Mouse (Mus musculus) hindbrain, postnatal 0 days (tissue): ENCODE results near the gene BC005624. TPM values are rescaled to one million over a fixed set of nuclear protein-coding genes. Genes with fewer than 3 reads are reported as not detected.
"Not testable (repeated sequence)": the region's sequence is repeated elsewhere in the genome, so short reads cannot be mapped to it uniquely, and the experiment has no call there.

Source experiments
- ATAC-seq: fragments of 200-750 bp; cut with Nextera tagmentation; 2 replicates; pipeline ENCODE4 v1.8.0; 2017; ENCODE audit warnings: mild to moderate bottlenecking, moderate TSS enrichment, moderate library complexity
- DNase-seq: peaks from one replicate; pipeline ENCODE4 v3.0.0-alpha.2; 2015; ENCODE audit warnings: low spot score
- H3K27ac ChIP-seq: fragments of 300-500 bp; sonication (generic); 2 replicates; pipeline ENCODE4 v1.5.1; 2014; ENCODE audit warnings: mild to moderate bottlenecking
- H3K27me3 ChIP-seq: fragments of 300-500 bp; sonication (generic); 2 replicates; pipeline ENCODE4 v1.6.1; 2014; ENCODE audit warnings: low read length, mixed read lengths; ENCODE audit not compliant: insufficient read depth
- H3K36me3 ChIP-seq: fragments of 300-500 bp; sonication (generic); 2 replicates; pipeline ENCODE4 v1.6.1; 2014; ENCODE audit warnings: low read length, mixed read lengths; ENCODE audit not compliant: insufficient read depth
- H3K4me1 ChIP-seq: fragments of 300-500 bp; sonication (generic); 2 replicates; pipeline ENCODE4 v1.6.1; 2014; ENCODE audit warnings: antibody characterized with exemption, low read length, mixed read lengths; ENCODE audit not compliant: insufficient read depth
- H3K4me2 ChIP-seq: fragments of 300-500 bp; sonication (generic); 2 replicates; pipeline ENCODE4 v1.6.1; 2014; ENCODE audit warnings: low read depth, mild to moderate bottlenecking, low read length, moderate library complexity, mixed read lengths
- H3K4me3 ChIP-seq: fragments of 300-500 bp; sonication (generic); 2 replicates; pipeline ENCODE4 v1.5.1; 2014; ENCODE audit warnings: low read length
- H3K9ac ChIP-seq: fragments of 300-500 bp; sonication (generic); replicated peaks from 2 replicates; pipeline ENCODE4 v1.6.1; 2014; ENCODE audit warnings: mild to moderate bottlenecking, low read length, moderate library complexity, mixed read lengths
- H3K9me3 ChIP-seq: fragments of 300-500 bp; sonication (generic); 2 replicates; pipeline ENCODE4 v1.6.1; 2016; ENCODE audit warnings: low read length, mixed read lengths
- CTCF ChIP-seq: IDR thresholded peaks from 2 replicates; pipeline ENCODE4 v1.5.1; 2016; ENCODE audit warnings: antibody characterized with exemption, control low read depth, low read depth
- WGBS: fragments of 180-500 bp; shearing (Covaris S2); extraction: QIAGEN DNeasy Blood & Tissue Kit; methylation state at CpG from one replicate; pipeline ENCODE4 v1.1.7; 2014; 5-methylcytosine and 5-hydroxymethylcytosine counted together
- polyA plus RNA-seq: library from polyadenylated mRNA; unstranded; fragments of >200 nt; fragmentation: Nextera tagmentation; extraction: Ambion mirVana; gene quantifications from 2 replicates; pipeline ENCODE4 v1.2.1, GENCODE M21; 2015
- total RNA-seq: library from RNA; depleted of rRNA; stranded (reverse); fragments of >200 nt; gene quantifications from 2 replicates; pipeline ENCODE4 v1.2.3, GENCODE M21; 2014

The BC005624 gene
- total and polyA plus RNA-seq, 2 experiments from 2014 or later, result 22.2 to 84.8 TPM

GRCm38 (mm10) chr2:30958726-30959125 is 23.3 kb downstream of the BC005624 start:
- Histone ChIP-seq H3K4me1 (peaks cover 13% of the 10 kb centered on the region; the same call in 1 of the 2 replicates), H3K9ac (no peak overlapping the region), H3K9me3 (no peaks in the 10 kb centered on the region), H3K27me3 (no peaks in the 10 kb centered on the region), H3K4me3 (no peak overlapping the region), H3K4me2 (no peak overlapping the region), H3K27ac (no peak overlapping the region), H3K36me3 (peaks cover 81% of the 10 kb centered on the region)
- DNase-seq (no peak), ATAC-seq (no peak)
- WGBS, result 93% methylated on average over 14 of the region's 14 CpGs
- no peak for TF ChIP-seq CTCF

GRCm38 (mm10) chr2:30957511-30957910 is 24.5 kb downstream of the BC005624 start:
- Histone ChIP-seq H3K9ac (no peak overlapping the region), H3K36me3 (peaks cover 69% of the 10 kb centered on the region)
- WGBS, result 73% methylated on average over 4 of the region's 4 CpGs

GRCm38 (mm10) chr2:30954797-30955196 is 27.2 kb downstream of the BC005624 start:
- peaks cover 13% of the 10 kb centered on the region; the same call in 1 of the 2 replicates for H3K4me1 ChIP-seq
- H3K27ac ChIP-seq, result no peak overlapping the region
- no peak for ATAC-seq
- peaks cover 44% of the 10 kb centered on the region for H3K36me3 ChIP-seq
- WGBS, result 71% methylated on average over 6 of the region's 6 CpGs
- TF ChIP-seq CTCF, result no peak
- H3K27me3 ChIP-seq, result no peaks in the 10 kb centered on the region
- no peak overlapping the region for H3K4me3 ChIP-seq
- DNase-seq, result no peak
- H3K9ac ChIP-seq, result peak overlapping the region; percentile 82; the same call in 1 of the 2 replicates
- H3K4me2 ChIP-seq, result peak overlapping the region; percentile 75
- no peaks in the 10 kb centered on the region for H3K9me3 ChIP-seq

More at GRCm38 (mm10) chr2:30957511-30957910, 24.5 kb downstream of the BC005624 start:
- Histone ChIP-seq H3K9me3 (no peaks in the 10 kb centered on the region), H3K4me1 (peaks cover 13% of the 10 kb centered on the region; the same call in 1 of the 2 replicates), H3K27me3 (no peaks in the 10 kb centered on the region), H3K4me2 (no peak overlapping the region), H3K27ac (no peak overlapping the region), H3K4me3 (no peak overlapping the region)
- ATAC-seq (no peak), DNase-seq (no peak)
- no peak for TF ChIP-seq CTCF

- H3K4me1 ChIP-seq, result peaks cover 13% of the 10 kb centered on the region; the same call in 1 of the 2 replicates
- DNase-seq (peak; percentile 97), ATAC-seq (peak; percentile 95)
- under 1% methylated on average over 60 of the region's 60 CpGs for WGBS
- H3K4me2 ChIP-seq, result peak within 1 kb of the TSS; percentile 75
- peak; percentile 50 for TF ChIP-seq CTCF
- H3K4me3 ChIP-seq, result peak within 1 kb of the TSS; percentile 76
- peaks cover 27% of the 10 kb centered on the region; the same call in 1 of the 2 replicates for H3K36me3 ChIP-seq
- H3K9ac ChIP-seq, result peak within 1 kb of the TSS; percentile 82
- H3K9me3 ChIP-seq, result no peaks in the 10 kb centered on the region
- peak within 1 kb of the TSS; percentile 83 for H3K27ac ChIP-seq
- no peaks in the 10 kb centered on the region for H3K27me3 ChIP-seq
Measured at GRCm38 (mm10) chr2:30952824-30953490, 29.0 kb downstream of the BC005624 start, which contains the start of gene Tor1b. Gene Tor1b, plus strand, starts transcription at chr2:30952959.

GRCm38 (mm10) chr2:30952457-30952823 is 29.6 kb downstream of the BC005624 start:
- DNase-seq, result no peak
- H3K9me3 ChIP-seq, result no peaks in the 10 kb centered on the region
- peak overlapping the region; percentile 83 for H3K27ac ChIP-seq
- 21% methylated on average over 5 of the region's 5 CpGs for WGBS
- peaks cover 21% of the 10 kb centered on the region; the same call in 1 of the 2 replicates for H3K36me3 ChIP-seq
- peaks cover 13% of the 10 kb centered on the region; the same call in 1 of the 2 replicates for H3K4me1 ChIP-seq
- peak overlapping the region; percentile 76 for H3K4me3 ChIP-seq
- H3K27me3 ChIP-seq, result no peaks in the 10 kb centered on the region
- TF ChIP-seq CTCF, result no peak
- peak overlapping the region; percentile 30; the same call in 1 of the 2 replicates for H3K9ac ChIP-seq
- ATAC-seq, result no peak; the same call in 1 of the 2 replicates
- H3K4me2 ChIP-seq, result peak overlapping the region; percentile 75

GRCm38 (mm10) chr2:30942603-30943011 is 39.4 kb downstream of the BC005624 start:
- Histone ChIP-seq H3K4me2 (peak overlapping the region; percentile 42), H3K4me3 (peak overlapping the region; percentile 18), H3K27ac (no peak overlapping the region), H3K9me3 (no peaks in the 10 kb centered on the region), H3K4me1 (no peaks in the 10 kb centered on the region), H3K36me3 (no peaks in the 10 kb centered on the region), H3K9ac (no peak overlapping the region), H3K27me3 (no peaks in the 10 kb centered on the region)
- ATAC-seq (peak; percentile 73), DNase-seq (peak; percentile 89)
- 27% methylated on average over 16 of the region's 16 CpGs for WGBS
- TF ChIP-seq CTCF, result peak; percentile 93

GRCm38 (mm10) chr2:30942116-30942515 is 39.9 kb downstream of the BC005624 start:
- not testable (repeated sequence) for H3K27ac ChIP-seq, H3K4me3 ChIP-seq, H3K9me3 ChIP-seq, H3K36me3 ChIP-seq, H3K27me3 ChIP-seq, H3K9ac ChIP-seq, DNase-seq, H3K4me2 ChIP-seq, H3K4me1 ChIP-seq, ATAC-seq
- 50% methylated on average over 7 of the region's 7 CpGs for WGBS
